In the genomic region with DNA sequence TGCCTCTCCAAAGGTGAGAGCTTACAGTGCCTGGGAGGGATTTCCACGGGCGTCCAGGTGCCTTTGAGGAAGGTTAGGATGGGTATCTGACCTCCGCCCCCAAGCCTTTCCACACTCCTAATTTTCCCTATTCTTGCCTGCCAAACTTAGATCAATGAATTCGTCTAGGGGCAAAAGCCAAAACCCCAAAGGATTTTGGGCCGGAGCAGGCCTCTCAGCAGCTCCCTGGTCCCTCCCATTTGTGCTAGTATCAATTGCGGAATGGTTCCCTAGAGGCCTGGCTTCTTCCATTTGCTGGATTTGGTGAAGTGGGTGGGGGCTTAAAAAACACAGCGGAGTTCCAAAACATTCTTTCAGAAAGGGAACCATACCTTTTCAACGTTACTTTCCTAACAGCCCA, we compare ENCODE assay signal across 8 mouse cellular contexts.
A peak's percentile ranks its signal among the peaks of the same experiment; 100 is the strongest.
DNase-seq lines count a peak whose midpoint lies in the region; ATAC-seq and TF ChIP-seq lines count a peak whose summit lies in the region.

No protein-coding gene starts in this region.

- H3K4me1 ChIP-seq in lung, adult 2 months (ENCODE audit: control insufficient read depth, insufficient read depth, low read length): peaks cover 4% of the 10 kb centered on the region
- H3K4me1 ChIP-seq in embryonic facial prominence, embryonic 13.5 days: peaks cover 16% of the 10 kb centered on the region
- H3K4me1 ChIP-seq in intestine, embryonic 14.5 days (replicated peaks; ENCODE audit: control insufficient read depth, insufficient read depth, low read length): peaks cover 7% of the 10 kb centered on the region; the same call in 1 of the 2 replicates
- peaks cover 7% of the 10 kb centered on the region for H3K4me1 ChIP-seq in midbrain, embryonic 16.5 days (ENCODE audit: control insufficient read depth, insufficient read depth, low read length)

- no peak for ATAC-seq in embryonic facial prominence, embryonic 13.5 days (ENCODE audit: insufficient number of reproducible peaks, insufficient read depth, low FRiP score, low TSS enrichment, low read depth)
- peak; percentile 27; the same call in 1 of the 2 replicates for ATAC-seq in intestine, embryonic 14.5 days (replicated peaks; ENCODE audit: low FRiP score, low TSS enrichment, low read depth)
- no peak for ATAC-seq in midbrain, embryonic 16.5 days

- TF ChIP-seq POLR2A in lung, adult 2 months (IDR thresholded peaks at IDR 0.05; ENCODE audit: borderline replicate concordance, extremely low read depth, low read depth, low read length): no peak

- no peak for DNase-seq in lung, adult 2 months
- no peak for DNase-seq in lung, postnatal 36 days
- DNase-seq in intestine, embryonic 14.5 days (ENCODE audit: low spot score): no peak
- DNase-seq in urinary bladder, postnatal 4 days (ENCODE audit: low spot score in 2 of 2): no peak
- DNase-seq in cerebellum, adult 8-10 months: no peak
- DNase-seq in kidney, postnatal 25 days: no peak

- H3K4me3 ChIP-seq in lung, adult 2 months (replicated peaks; ENCODE audit: extremely low read depth, low read depth, low read length): peak overlapping the region; percentile 77
- peak overlapping the region; percentile 66 for H3K4me3 ChIP-seq in embryonic facial prominence, embryonic 13.5 days
- peak overlapping the region; percentile 57 for H3K4me3 ChIP-seq in intestine, embryonic 14.5 days (ENCODE audit: low read depth, low read length)
- peak overlapping the region; percentile 83 for H3K4me3 ChIP-seq in midbrain, embryonic 16.5 days (ENCODE audit: low read depth, low read length)

- peak overlapping the region; percentile 87 for H3K4me2 ChIP-seq in embryonic facial prominence, embryonic 13.5 days
- peak overlapping the region; percentile 77 for H3K4me2 ChIP-seq in intestine, embryonic 14.5 days (ENCODE audit: low read length)
- H3K4me2 ChIP-seq in midbrain, embryonic 16.5 days (ENCODE audit: low read length): peak overlapping the region; percentile 95

- no peak overlapping the region; the same call in 1 of the 2 replicates for H3K27ac ChIP-seq in embryonic facial prominence, embryonic 13.5 days
- peak overlapping the region; percentile 82; the same call in 1 of the 2 replicates for H3K27ac ChIP-seq in intestine, embryonic 14.5 days (ENCODE audit: low read depth)
- peak overlapping the region; percentile 84 for H3K27ac ChIP-seq in midbrain, embryonic 16.5 days (ENCODE audit: low read length)

- H3K27me3 ChIP-seq in embryonic facial prominence, embryonic 13.5 days: no peaks in the 10 kb centered on the region
- no peaks in the 10 kb centered on the region for H3K27me3 ChIP-seq in intestine, embryonic 14.5 days (replicated peaks; ENCODE audit: control insufficient read depth, insufficient read depth, low read length)
- H3K27me3 ChIP-seq in midbrain, embryonic 16.5 days (ENCODE audit: control insufficient read depth, insufficient read depth, low read depth, low read length): no peaks in the 10 kb centered on the region

- peak overlapping the region; percentile 83 for H3K9ac ChIP-seq in embryonic facial prominence, embryonic 13.5 days
- peak overlapping the region; percentile 62 for H3K9ac ChIP-seq in intestine, embryonic 14.5 days (ENCODE audit: low read length)
- H3K9ac ChIP-seq in midbrain, embryonic 16.5 days (ENCODE audit: low read depth, low read length): peak overlapping the region; percentile 86

- no peaks in the 10 kb centered on the region for H3K9me3 ChIP-seq in embryonic facial prominence, embryonic 13.5 days
- no peaks in the 10 kb centered on the region for H3K9me3 ChIP-seq in intestine, embryonic 14.5 days (ENCODE audit: control insufficient read depth, low read length)
- no peaks in the 10 kb centered on the region for H3K9me3 ChIP-seq in midbrain, embryonic 16.5 days (replicated peaks; ENCODE audit: control insufficient read depth, low read length, poor library complexity, severe bottlenecking)

- no peaks in the 10 kb centered on the region for H3K36me3 ChIP-seq in embryonic facial prominence, embryonic 13.5 days
- H3K36me3 ChIP-seq in intestine, embryonic 14.5 days (ENCODE audit: control insufficient read depth, insufficient read depth, low read length): no peaks in the 10 kb centered on the region
- H3K36me3 ChIP-seq in midbrain, embryonic 16.5 days (ENCODE audit: control insufficient read depth, insufficient read depth, low read length): no peaks in the 10 kb centered on the region

- TF ChIP-seq CTCF in lung, adult 2 months (IDR thresholded peaks at IDR 0.05; ENCODE audit: insufficient read depth, low read length): no peak

- 24% methylated on average over 8 of the region's 8 CpGs for WGBS in lung, adult 2 months
- 4% methylated on average over 8 of the region's 8 CpGs for WGBS in embryonic facial prominence, embryonic 13.5 days
- WGBS in intestine, embryonic 14.5 days: 10% methylated on average over 8 of the region's 8 CpGs
- WGBS in midbrain, embryonic 16.5 days: 5% methylated on average over 8 of the region's 8 CpGs
